Mouse (Mus musculus): ENCODE data around the gene Kcnma1. TPM values are rescaled to one million over a fixed set of nuclear protein-coding genes. Genes with fewer than 3 reads are reported as not detected.

The Kcnma1 gene
- total and polyA plus RNA-seq, 3 experiments: not detected

GRCm38 (mm10) chr14:23470071-23470470, 544.2 kb downstream of the Kcnma1 start:
- Histone ChIP-seq H3K9me3 (replicated peaks; ENCODE audit: insufficient read depth, low read length) (no peaks in the 10 kb centered on the region), H3K36me3 (ENCODE audit: control insufficient read depth in 1 of 2, insufficient read depth in 2 of 2, low read length in 2 of 2) (no peaks in the 10 kb centered on the region)
- DNase-seq (ENCODE audit: low read depth, low spot score): no peak

GRCm38 (mm10) chr14:23465135-23465534, 549.2 kb downstream of the Kcnma1 start:
- peaks cover 0 to 3% of the 10 kb centered on the region in 2 experiments; a peak in 1 of 4 replicates for H3K27me3 ChIP-seq (ENCODE audit: control insufficient read depth in 1 of 2, insufficient read depth in 2 of 2, low read length in 2 of 2)
- no peak for DNase-seq (ENCODE audit: low read depth, low spot score)
- H3K79me2 ChIP-seq (ENCODE audit: control insufficient read depth, insufficient read depth, low read length, poor library complexity): no peaks in the 10 kb centered on the region
- no peak overlapping the region for H3K27ac ChIP-seq (ENCODE audit: control insufficient read depth, low read depth, low read length)
- no peak overlapping the region for H3K4me3 ChIP-seq (ENCODE audit: control insufficient read depth in 1 of 2, insufficient read depth in 1 of 2, low read depth in 2 of 2, low read length in 2 of 2)
- no peaks in the 10 kb centered on the region for H3K36me3 ChIP-seq (ENCODE audit: control insufficient read depth in 1 of 2, insufficient read depth in 2 of 2, low read length in 2 of 2)
- H3K9me3 ChIP-seq (replicated peaks; ENCODE audit: insufficient read depth, low read length): no peaks in the 10 kb centered on the region
- H3K4me1 ChIP-seq (ENCODE audit: control insufficient read depth in 1 of 2, insufficient read depth in 2 of 2, low read length in 2 of 2): no peaks in the 10 kb centered on the region
- TF ChIP-seq RAD21 (IDR thresholded peaks at IDR 0.05; ENCODE audit: low read depth, low read length) (no peak), TCF12 (IDR thresholded peaks at IDR 0.05; ENCODE audit: low read depth, low read length) (no peak), GATA1 (IDR thresholded peaks at IDR 0.05; ENCODE audit: low read depth, low read length) (no peak)
- no peak overlapping the region for H3K9ac ChIP-seq (ENCODE audit: control insufficient read depth, low read depth, low read length, poor library complexity, severe bottlenecking)

More at GRCm38 (mm10) chr14:23470071-23470470, 544.2 kb downstream of the Kcnma1 start:
- H3K9ac ChIP-seq (ENCODE audit: control insufficient read depth, low read depth, low read length, poor library complexity, severe bottlenecking): no peak overlapping the region
- no peak overlapping the region for H3K4me3 ChIP-seq (ENCODE audit: control insufficient read depth in 1 of 2, insufficient read depth in 1 of 2, low read depth in 2 of 2, low read length in 2 of 2)
- H3K79me2 ChIP-seq (ENCODE audit: control insufficient read depth, insufficient read depth, low read length, poor library complexity): no peaks in the 10 kb centered on the region
- H3K27ac ChIP-seq (ENCODE audit: control insufficient read depth, low read depth, low read length): no peak overlapping the region
- TF ChIP-seq POLR2AphosphoS2 (IDR thresholded peaks at IDR 0.05; ENCODE audit: low read length): no peak
- no peak for TF ChIP-seq NRF1 (IDR thresholded peaks at IDR 0.05; ENCODE audit: insufficient read depth, low read depth, low read length, poor library complexity, severe bottlenecking)
- TF ChIP-seq MYC (IDR thresholded peaks at IDR 0.05; ENCODE audit: low read depth, low read length): no peak
- no peak for TF ChIP-seq ETS1 (IDR thresholded peaks at IDR 0.05; ENCODE audit: low read depth, low read length)
- no peak for TF ChIP-seq USF1 (IDR thresholded peaks at IDR 0.05; ENCODE audit: low read depth, low read length)
- TF ChIP-seq SMC3 (IDR thresholded peaks at IDR 0.05; ENCODE audit: low read depth, low read length): no peak
- TF ChIP-seq ZNF384 (IDR thresholded peaks at IDR 0.05; ENCODE audit: low read depth, low read length): no peak
- TF ChIP-seq CTCF (IDR thresholded peaks at IDR 0.05 in 2 of 3, conservative IDR thresholded peaks at IDR 0.05 in 1 of 3; ENCODE audit: control insufficient read depth in 1 of 3, insufficient read depth in 1 of 3, low read depth in 2 of 3, low read length in 3 of 3, poor library complexity in 1 of 3, severe bottlenecking in 1 of 3): no peak
- no peak for TF ChIP-seq CHD2 (IDR thresholded peaks at IDR 0.05; ENCODE audit: low read length)
- TF ChIP-seq UBTF (IDR thresholded peaks at IDR 0.05; ENCODE audit: borderline replicate concordance, insufficient read depth, low read depth, low read length): no peak
- no peak for TF ChIP-seq EP300 (IDR thresholded peaks at IDR 0.05; ENCODE audit: low read depth in 1 of 2, low read length in 2 of 2)
- TF ChIP-seq RAD21 (IDR thresholded peaks at IDR 0.05; ENCODE audit: low read depth, low read length): no peak
- peaks cover 0 to 3% of the 10 kb centered on the region in 2 experiments; a peak in 1 of 4 replicates for H3K27me3 ChIP-seq (ENCODE audit: control insufficient read depth in 1 of 2, insufficient read depth in 2 of 2, low read length in 2 of 2)
- no peaks in the 10 kb centered on the region for H3K4me1 ChIP-seq (ENCODE audit: control insufficient read depth in 1 of 2, insufficient read depth in 2 of 2, low read length in 2 of 2)

GRCm38 (mm10) chr14:23458560-23458959, 555.7 kb downstream of the Kcnma1 start:
- Histone ChIP-seq H3K79me2 (ENCODE audit: control insufficient read depth, insufficient read depth, low read length, poor library complexity) (no peaks in the 10 kb centered on the region), H3K4me3 (ENCODE audit: control insufficient read depth in 1 of 2, insufficient read depth in 1 of 2, low read depth in 2 of 2, low read length in 2 of 2) (no peak overlapping the region), H3K4me1 (ENCODE audit: control insufficient read depth in 1 of 2, insufficient read depth in 2 of 2, low read length in 2 of 2) (no peaks in the 10 kb centered on the region), H3K9me3 (replicated peaks; ENCODE audit: insufficient read depth, low read length) (no peaks in the 10 kb centered on the region), H3K27ac (ENCODE audit: control insufficient read depth, low read depth, low read length) (no peak overlapping the region), H3K27me3 (ENCODE audit: control insufficient read depth in 1 of 2, insufficient read depth in 2 of 2, low read length in 2 of 2) (peaks cover 0 to 2% of the 10 kb centered on the region in 2 experiments; a peak in 2 of 4 replicates), H3K36me3 (ENCODE audit: control insufficient read depth in 1 of 2, insufficient read depth in 2 of 2, low read length in 2 of 2) (no peaks in the 10 kb centered on the region), H3K9ac (ENCODE audit: control insufficient read depth, low read depth, low read length, poor library complexity, severe bottlenecking) (no peak overlapping the region)
- TF ChIP-seq ZKSCAN1 (IDR thresholded peaks at IDR 0.05; ENCODE audit: low read depth, low read length): no peak
- TF ChIP-seq HCFC1 (IDR thresholded peaks at IDR 0.05; ENCODE audit: low read depth, low read length): no peak
- TF ChIP-seq RAD21 (IDR thresholded peaks at IDR 0.05; ENCODE audit: low read depth, low read length): no peak
- no peak for TF ChIP-seq ZMIZ1 (IDR thresholded peaks at IDR 0.05; ENCODE audit: low read depth, low read length)
- TF ChIP-seq MAFK (IDR thresholded peaks at IDR 0.05; ENCODE audit: borderline replicate concordance, low read depth, low read length): no peak
- TF ChIP-seq POLR2AphosphoS5 (IDR thresholded peaks at IDR 0.05; ENCODE audit: borderline replicate concordance, low read depth, low read length): no peak
- no peak for DNase-seq (ENCODE audit: low read depth, low spot score)

Data from MEL (cell line).